10 mouse cellular contexts compared by ENCODE assay signal in genomic region chr4:138863344-138863998, GRCm38 (mm10). TPM values are rescaled to one million over a fixed set of nuclear protein-coding genes. Genes with fewer than 3 reads are reported as not detected.
A peak's percentile ranks its signal among the peaks of the same experiment; 100 is the strongest.
DNase-seq lines count a peak whose midpoint lies in the region; ATAC-seq and TF ChIP-seq lines count a peak whose summit lies in the region.
"Had no signal": no experiment of that assay in that cellular context is flagged by ENCODE, and none has a peak within 500 bp of the region (broad histone marks: within the 10 kb centered on the region; RNA-seq: fewer than 3 reads in every experiment).

TSS of gene Pla2g5 (minus strand) at chr4:138863482.

- 73% methylated on average over 10 of the region's 10 CpGs for WGBS in hindbrain, embryonic 16.5 days

- H3K4me2 ChIP-seq in hindbrain, embryonic 16.5 days (ENCODE audit: low read length): no peak within 1 kb of the TSS

- no peak for DNase-seq in heart, adult 8-10 months (ENCODE audit: low spot score)
- no peak for DNase-seq in heart, adult 9 months (ENCODE audit: low spot score in 2 of 2)
- no peak for DNase-seq in testis, postnatal 10 days (ENCODE audit: low spot score)
- DNase-seq in adrenal gland, postnatal 25 days: no peak
- DNase-seq in Muller cell, postnatal 12 days (ENCODE audit: inconsistent ontology term): no peak
- no peak for DNase-seq in ovary, adult 18-20 months (ENCODE audit: low spot score)
- DNase-seq: retina, postnatal 1 day had no signal

- peak within 1 kb of the TSS; percentile 61 for H3K4me3 ChIP-seq in testis, adult 2 months (ENCODE audit: control insufficient read depth, low read depth, low read length)
- no peak within 1 kb of the TSS for H3K4me3 ChIP-seq in hindbrain, embryonic 16.5 days (ENCODE audit: low read length)

- no peak within 1 kb of the TSS for H3K9ac ChIP-seq in hindbrain, embryonic 16.5 days (ENCODE audit: low read depth, low read length)
- H3K9ac ChIP-seq: liver, embryonic 14.5 days had no signal

- TF ChIP-seq CTCF in testis, adult 2 months (IDR thresholded peaks at IDR 0.05; ENCODE audit: control insufficient read depth, insufficient read depth, insufficient replicate concordance, low read depth, low read length): no peak

- H3K36me3 ChIP-seq in testis, adult 2 months (ENCODE audit: control insufficient read depth, insufficient read depth, low read length): no peaks in the 10 kb centered on the region
- H3K36me3 ChIP-seq in hindbrain, embryonic 16.5 days (ENCODE audit: control insufficient read depth, insufficient read depth, low read length): no peaks in the 10 kb centered on the region

- ATAC-seq in hindbrain, embryonic 16.5 days: no peak

- H3K27ac ChIP-seq in testis, adult 2 months (ENCODE audit: control insufficient read depth, insufficient read depth, low read depth, low read length): no peak within 1 kb of the TSS
- no peak within 1 kb of the TSS for H3K27ac ChIP-seq in hindbrain, embryonic 16.5 days (ENCODE audit: low read depth, low read length)
- H3K27ac ChIP-seq: liver, embryonic 14.5 days had no signal

- no peaks in the 10 kb centered on the region for H3K27me3 ChIP-seq in testis, adult 2 months (ENCODE audit: control insufficient read depth, insufficient read depth, low read length)
- no peaks in the 10 kb centered on the region for H3K27me3 ChIP-seq in hindbrain, embryonic 16.5 days (replicated peaks; ENCODE audit: control insufficient read depth, insufficient read depth, low read length)

- H3K4me1 ChIP-seq in testis, adult 2 months (ENCODE audit: control insufficient read depth, insufficient read depth, low read length): peaks cover 3% of the 10 kb centered on the region
- H3K4me1 ChIP-seq in hindbrain, embryonic 16.5 days (ENCODE audit: control insufficient read depth, insufficient read depth, low read depth, low read length): peaks cover 2% of the 10 kb centered on the region

- peak; percentile 62; the same call in 1 of the 2 replicates for TF ChIP-seq POLR2A in testis, adult 2 months (IDR thresholded peaks at IDR 0.05; ENCODE audit: control insufficient read depth, low read depth, low read length)

- no peaks in the 10 kb centered on the region for H3K9me3 ChIP-seq in hindbrain, embryonic 16.5 days (ENCODE audit: control insufficient read depth, low read length)

RNA-seq across cellular contexts. Expression of gene Pla2g5, which starts in this region (rescaled TPM):
- total RNA-seq in heart, adult 8-10 months (2022): 10 to 100 TPM; 32.9 to 44.0 (median 38.3) TPM
- 10.3 and 14.3 TPM in 2 replicates for polyA plus RNA-seq in testis, adult 2 months (2012; rRNA removed)
- total RNA-seq in adrenal gland, postnatal 25 days (2021): 10.5 and 17.1 TPM in 2 replicates
- 0.27 and 0.38 TPM in 2 replicates for polyA plus RNA-seq in hindbrain, embryonic 16.5 days (2015; fragmentation: Nextera tagmentation; extraction: Ambion mirVana)
- polyA plus RNA-seq: liver, embryonic 14.5 days had no signal
